Mouse (Mus musculus) midbrain, postnatal 0 days (tissue): ENCODE measurements at regions not wholly inside any gene's neighbourhood (a gene's known extent, or its start where the extent isn't known, plus 50 kb on each side); places are given as distances from the start of the nearest gene placed in this dataset.

Source experiments
- ATAC-seq: fragments of 200-750 bp; cut with Nextera tagmentation; 2 replicates; pipeline ENCODE4 v1.8.0; 2017; ENCODE audit warnings: moderate number of reproducible peaks, mild to moderate bottlenecking, moderate TSS enrichment, moderate library complexity; ENCODE audit not compliant: low FRiP score
- DNase-seq: peaks from one replicate; pipeline ENCODE4 v3.0.0-alpha.2; 2015; ENCODE audit warnings: low spot score
- H3K27ac ChIP-seq: fragments of 300-500 bp; sonication (generic); 2 replicates; pipeline ENCODE4 v1.5.1; 2014; ENCODE audit warnings: low read depth, mild to moderate bottlenecking, low read length, mixed read lengths
- H3K27me3 ChIP-seq: fragments of 300-500 bp; sonication (generic); 2 replicates; pipeline ENCODE4 v1.6.1; 2014; ENCODE audit warnings: low read length, control low read depth, mixed read lengths; ENCODE audit not compliant: insufficient read depth
- H3K36me3 ChIP-seq: fragments of 300-500 bp; sonication (generic); 2 replicates; pipeline ENCODE4 v1.6.1; 2014; ENCODE audit warnings: low read length, control low read depth, mixed read lengths; ENCODE audit not compliant: insufficient read depth
- H3K4me1 ChIP-seq: fragments of 300-500 bp; sonication (generic); 2 replicates; pipeline ENCODE4 v1.6.1; 2014; ENCODE audit warnings: mild to moderate bottlenecking, control low read depth, antibody characterized with exemption, low read length, mixed read lengths; ENCODE audit not compliant: insufficient read depth
- H3K4me2 ChIP-seq: fragments of 300-500 bp; sonication (generic); 2 replicates; pipeline ENCODE4 v1.6.1; 2014; ENCODE audit warnings: low read depth, mild to moderate bottlenecking, low read length, mixed read lengths; ENCODE audit not compliant: poor library complexity, severe bottlenecking
- H3K4me3 ChIP-seq: fragments of 300-500 bp; sonication (generic); 2 replicates; pipeline ENCODE4 v1.5.1; 2014; ENCODE audit warnings: low read depth, mild to moderate bottlenecking, low read length, moderate library complexity
- H3K9ac ChIP-seq: fragments of 300-500 bp; sonication (generic); replicated peaks from 2 replicates; pipeline ENCODE4 v1.6.1; 2014; ENCODE audit warnings: mild to moderate bottlenecking, low read length, moderate library complexity, mixed read lengths; ENCODE audit not compliant: poor library complexity, severe bottlenecking
- H3K9me3 ChIP-seq: fragments of 300-500 bp; sonication (generic); 2 replicates; pipeline ENCODE4 v1.6.1; 2016; ENCODE audit warnings: low read length, control low read depth
- CTCF ChIP-seq: IDR thresholded peaks from 2 replicates; pipeline ENCODE4 v1.5.1; 2016; ENCODE audit warnings: antibody characterized with exemption, mild to moderate bottlenecking
- WGBS: fragments of 180-500 bp; shearing (Covaris S2); extraction: QIAGEN DNeasy Blood & Tissue Kit; methylation state at CpG from one replicate; pipeline ENCODE4 v1.1.7; 2014; 5-methylcytosine and 5-hydroxymethylcytosine counted together

DNA sequence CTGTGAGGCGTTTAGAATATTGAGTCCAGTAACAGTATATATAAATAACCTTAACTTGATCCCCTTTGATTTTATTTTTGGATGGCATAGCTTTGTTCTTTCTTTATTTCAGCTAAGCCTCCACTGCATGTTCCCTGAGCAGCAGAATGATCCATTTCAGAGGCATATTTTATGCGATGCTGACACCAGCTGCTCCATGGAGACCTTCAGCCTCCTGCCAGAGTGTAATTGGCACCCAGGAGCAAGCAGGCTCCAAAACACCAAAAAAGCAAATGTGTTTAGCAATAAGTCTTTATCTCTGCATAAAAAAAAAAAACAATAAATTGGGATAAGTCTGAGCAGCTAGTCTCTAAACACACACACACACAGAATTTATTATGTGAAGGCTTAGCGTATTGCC, 170.7 kb upstream of the Dkk2 start:
- no peak overlapping the region for H3K4me2 ChIP-seq
- no peaks in the 10 kb centered on the region for H3K36me3 ChIP-seq
- no peaks in the 10 kb centered on the region for H3K9me3 ChIP-seq
- no peak overlapping the region for H3K4me3 ChIP-seq
- no peak for ATAC-seq
- peak; percentile 10 for DNase-seq
- no peaks in the 10 kb centered on the region for H3K27me3 ChIP-seq
- no peak for TF ChIP-seq CTCF
- no peak overlapping the region for H3K9ac ChIP-seq
- 66% methylated on average over 3 of the region's 3 CpGs for WGBS
- no peak overlapping the region for H3K27ac ChIP-seq
- no peaks in the 10 kb centered on the region for H3K4me1 ChIP-seq

DNA sequence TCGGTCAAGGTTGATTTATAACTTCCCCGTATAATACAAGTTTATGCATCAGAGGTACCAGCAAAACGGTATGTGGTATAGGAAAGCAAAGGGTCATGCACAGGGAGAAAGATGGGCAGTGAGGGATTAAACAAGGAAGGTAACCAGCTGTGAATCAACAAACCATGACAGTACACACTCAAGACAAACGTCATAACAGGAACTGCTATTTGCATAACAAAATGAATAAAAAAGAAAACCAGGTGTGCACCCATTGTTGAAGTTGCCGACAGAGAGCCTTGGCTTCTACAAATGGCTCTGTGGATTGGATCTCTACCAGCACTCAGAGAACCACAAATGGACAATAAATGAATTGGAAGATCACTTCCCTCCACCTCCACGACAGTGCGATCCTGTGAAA, 170.1 kb upstream of the Dkk2 start:
- Histone ChIP-seq H3K27ac (no peak overlapping the region), H3K9me3 (no peaks in the 10 kb centered on the region), H3K4me3 (no peak overlapping the region), H3K36me3 (no peaks in the 10 kb centered on the region), H3K9ac (no peak overlapping the region), H3K4me2 (no peak overlapping the region), H3K27me3 (no peaks in the 10 kb centered on the region), H3K4me1 (no peaks in the 10 kb centered on the region; the same call in 1 of the 2 replicates)
- 69% methylated on average over 7 of the region's 7 CpGs for WGBS
- ATAC-seq (no peak), DNase-seq (no peak)
- no peak for TF ChIP-seq CTCF

DNA sequence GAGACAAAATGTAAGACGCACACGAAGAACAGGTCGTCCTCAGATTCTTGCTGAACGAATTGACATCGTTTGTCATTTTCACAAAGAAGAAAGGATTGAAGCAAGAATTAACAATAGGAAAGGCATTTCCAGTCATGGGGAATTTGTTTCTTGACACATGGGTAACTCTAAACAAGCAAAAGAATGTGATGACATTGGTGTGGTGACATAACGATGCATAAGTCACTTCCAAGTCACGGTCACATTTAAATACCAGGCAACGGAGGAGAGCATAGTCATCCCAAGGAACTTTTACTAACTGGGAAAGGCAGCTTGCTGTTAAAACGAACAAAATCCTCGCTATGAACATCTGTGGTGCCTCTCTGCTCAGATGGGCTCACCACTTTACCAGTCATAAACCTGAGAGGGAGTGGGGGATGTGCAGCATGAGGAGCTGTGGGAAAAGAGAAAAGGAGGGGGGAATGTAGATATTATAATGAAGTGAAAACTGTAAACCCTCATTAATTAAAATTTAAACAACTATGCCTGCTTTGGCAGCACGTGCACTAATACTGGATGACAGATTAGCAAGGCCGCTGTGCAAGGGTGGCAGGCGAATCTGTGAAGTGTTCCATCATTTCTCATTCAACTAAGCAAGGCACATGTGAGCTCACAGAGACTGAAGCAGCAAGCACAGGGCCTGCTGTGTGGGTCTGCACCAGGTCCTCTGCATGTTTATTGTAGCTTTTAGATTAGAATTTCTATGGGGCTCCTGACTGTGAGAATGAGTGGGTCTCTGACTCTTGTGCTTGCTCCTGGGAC, 167.2 kb upstream of the Dkk2 start:
- no peaks in the 10 kb centered on the region for H3K9me3 ChIP-seq
- H3K27ac ChIP-seq = no peak overlapping the region
- H3K4me3 ChIP-seq = no peak overlapping the region
- ATAC-seq (no peak), DNase-seq (no peak)
- no peaks in the 10 kb centered on the region for H3K36me3 ChIP-seq
- no peak overlapping the region for H3K4me2 ChIP-seq
- H3K4me1 ChIP-seq = no peaks in the 10 kb centered on the region; the same call in 1 of the 2 replicates
- 79% methylated on average over 13 of the region's 13 CpGs for WGBS
- no peak overlapping the region for H3K9ac ChIP-seq
- H3K27me3 ChIP-seq = no peaks in the 10 kb centered on the region
- no peak for TF ChIP-seq CTCF

DNA sequence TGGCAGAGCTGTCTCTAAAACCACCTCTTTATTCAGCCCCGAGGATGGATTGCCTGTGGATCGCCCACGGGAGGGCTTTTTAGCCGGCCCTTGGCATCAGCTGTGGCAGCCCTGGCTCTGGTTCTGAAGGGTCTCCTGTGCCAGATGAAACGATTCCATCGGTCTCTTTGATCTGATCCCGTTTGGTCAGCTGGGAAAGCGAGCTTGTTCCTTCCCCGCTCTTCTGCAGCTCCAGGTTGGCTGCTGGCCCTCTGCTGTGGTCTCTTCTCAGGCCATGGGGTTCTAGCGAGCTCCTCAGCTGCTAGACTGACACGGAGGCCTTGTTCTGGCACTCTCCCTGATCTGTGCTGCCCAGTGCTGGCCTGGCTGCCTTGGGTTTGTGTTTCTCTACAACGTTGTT, 165.6 kb upstream of the Dkk2 start:
- Histone ChIP-seq H3K9ac (no peak overlapping the region), H3K27ac (no peak overlapping the region), H3K9me3 (no peaks in the 10 kb centered on the region), H3K36me3 (no peaks in the 10 kb centered on the region), H3K4me3 (no peak overlapping the region), H3K4me1 (no peaks in the 10 kb centered on the region; the same call in 1 of the 2 replicates), H3K4me2 (no peak overlapping the region), H3K27me3 (no peaks in the 10 kb centered on the region)
- DNase-seq (peak; percentile 66), ATAC-seq (peak; percentile 72)
- WGBS = 66% methylated on average over 12 of the region's 12 CpGs
- no peak for TF ChIP-seq CTCF

DNA sequence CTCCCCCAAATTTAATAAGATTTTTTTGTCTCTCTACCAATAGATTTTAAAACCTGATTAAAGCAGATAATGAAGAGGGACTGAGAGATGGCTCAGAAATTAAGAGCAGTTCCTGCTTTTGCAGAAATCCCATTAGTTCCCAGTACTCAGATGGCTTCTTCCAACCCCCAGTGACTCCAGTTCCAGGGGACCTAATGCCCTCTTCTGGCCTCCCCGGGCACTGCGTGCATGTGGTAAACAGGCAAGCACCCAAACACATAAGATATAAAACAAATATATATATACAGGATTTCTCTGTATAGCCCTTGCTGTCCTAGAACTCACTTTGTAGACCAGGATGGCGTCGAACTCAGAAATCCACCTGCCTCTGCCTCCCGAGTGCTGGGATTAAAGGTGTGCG, 163.9 kb upstream of the Dkk2 start:
- no peak overlapping the region for H3K27ac ChIP-seq
- no peaks in the 10 kb centered on the region; the same call in 1 of the 2 replicates for H3K4me1 ChIP-seq
- no peak overlapping the region for H3K4me2 ChIP-seq
- TF ChIP-seq CTCF = peak; percentile 24; the same call in 1 of the 2 replicates
- WGBS = 85% methylated on average over 6 of the region's 6 CpGs
- no peaks in the 10 kb centered on the region for H3K36me3 ChIP-seq
- no peak overlapping the region for H3K9ac ChIP-seq
- DNase-seq = no peak
- H3K4me3 ChIP-seq = no peak overlapping the region
- H3K27me3 ChIP-seq = no peaks in the 10 kb centered on the region
- H3K9me3 ChIP-seq = no peaks in the 10 kb centered on the region
- ATAC-seq = no peak

DNA sequence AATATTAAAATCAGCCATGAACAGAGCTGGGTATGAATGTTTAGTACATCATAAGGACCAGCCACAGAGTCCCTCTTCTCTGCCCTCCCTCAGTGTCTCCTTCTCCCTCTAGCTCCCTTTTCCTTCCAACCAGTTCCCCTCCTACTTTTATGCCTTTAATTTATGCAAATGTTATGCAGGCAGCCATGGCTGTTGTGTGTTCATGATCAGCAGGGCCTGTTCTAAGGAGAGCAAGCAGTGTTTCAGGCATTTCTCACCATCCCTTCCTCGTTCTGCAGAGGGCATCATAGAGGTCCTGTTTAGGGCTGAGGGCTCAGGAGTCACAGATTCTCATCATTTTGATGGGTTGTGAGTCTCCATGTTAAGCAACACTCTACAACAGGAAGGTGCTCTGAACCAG, 162.4 kb upstream of the Dkk2 start:
- Histone ChIP-seq H3K9ac (no peak overlapping the region), H3K9me3 (no peaks in the 10 kb centered on the region), H3K27me3 (no peaks in the 10 kb centered on the region), H3K27ac (no peak overlapping the region), H3K4me1 (no peaks in the 10 kb centered on the region; the same call in 1 of the 2 replicates), H3K4me2 (no peak overlapping the region), H3K4me3 (no peak overlapping the region), H3K36me3 (no peaks in the 10 kb centered on the region)
- ATAC-seq (no peak), DNase-seq (no peak)
- WGBS = 50% methylated on average over 1 of the region's 1 CpGs
- TF ChIP-seq CTCF = no peak
